Mouse (Mus musculus) liver, adult 2 months (tissue): ENCODE measurements around the gene Klhl42.

Experiments
- CTCF ChIP-seq: fragments of 200-500 bp; IDR thresholded peaks from 2 replicates; pipeline ENCODE4 v1.5.1; 2011; ENCODE audit warnings: low read depth, low read length, control low read depth
- POLR2A ChIP-seq: fragments of 200-500 bp; IDR thresholded peaks from 2 replicates; pipeline ENCODE4 v1.6.1; 2011; ENCODE audit warnings: low read length, control low read depth; ENCODE audit not compliant: insufficient read depth; ENCODE audit errors: extremely low read depth

DNA sequence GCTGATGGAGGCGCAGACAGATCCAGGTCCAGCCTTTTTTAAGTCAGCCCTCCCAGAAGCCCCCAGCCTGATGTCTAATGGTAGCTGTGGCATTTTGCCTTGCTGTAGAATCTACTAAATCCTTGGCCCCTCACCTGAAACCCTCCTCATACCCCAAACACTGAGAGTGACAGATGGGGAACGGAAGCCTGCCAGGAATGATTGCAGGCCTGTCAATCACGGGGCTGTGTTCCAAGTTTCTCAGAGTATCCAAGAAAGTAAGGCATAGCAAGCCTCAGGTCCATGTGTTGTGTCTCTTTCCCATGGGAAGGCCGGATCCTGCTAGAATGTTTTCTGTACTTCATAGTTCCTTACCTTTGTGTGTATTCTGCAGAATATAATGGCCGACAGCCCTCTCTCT lies 988 bp upstream of the Klhl42 start:
- TF ChIP-seq CTCF (no peak), POLR2A (no peak)
